Mouse (Mus musculus): ENCODE data around the gene Minos1. TPM values are rescaled to one million over a fixed set of nuclear protein-coding genes. Genes with fewer than 3 reads are reported as not detected.

The Minos1 gene
- polyA plus RNA-seq, 1 experiment from 2014 or later = 640 TPM

DNA sequence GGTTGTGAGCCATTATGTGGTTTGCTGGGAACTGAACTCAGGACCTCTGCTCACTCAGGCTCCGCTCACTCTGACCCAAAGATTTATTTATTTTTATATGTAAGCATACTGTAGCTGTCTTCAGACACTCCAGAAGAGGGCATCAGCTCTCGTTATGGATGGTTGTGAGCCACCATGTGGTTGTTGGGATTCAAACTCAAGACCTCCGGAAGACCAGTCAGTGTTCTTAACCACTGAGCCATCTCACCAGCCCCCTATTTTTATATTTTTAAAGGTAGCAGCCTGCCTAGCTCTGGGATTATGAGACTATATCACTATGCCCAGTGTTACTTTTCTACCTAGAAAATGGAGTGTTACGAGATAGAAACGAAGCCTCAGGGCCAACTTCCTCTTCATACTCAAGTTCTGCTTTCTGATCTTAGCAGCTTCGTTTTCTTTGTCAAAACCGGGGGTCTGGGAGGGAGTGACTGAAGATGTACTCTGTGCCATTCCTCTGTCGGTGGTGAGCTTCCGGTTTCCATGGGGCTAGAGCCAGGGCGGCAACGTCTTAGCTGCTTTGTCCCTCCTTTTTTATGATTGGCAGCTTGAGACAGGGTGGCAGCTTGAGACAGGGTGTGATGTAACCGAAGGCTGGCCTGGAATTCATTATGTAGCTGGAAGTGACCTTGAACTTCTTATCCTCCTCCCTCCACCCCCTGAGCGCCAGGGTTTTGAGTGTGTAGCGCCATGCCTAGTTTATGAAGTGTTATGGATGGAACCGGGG lies 38.3 kb upstream of the Minos1 start:
- no peaks in the 10 kb centered on the region for H3K9me3 ChIP-seq (replicated peaks; ENCODE audit: control insufficient read depth, low read length)
- WGBS = 58% methylated on average over 15 of the region's 15 CpGs
- no peaks in the 10 kb centered on the region for H3K36me3 ChIP-seq (ENCODE audit: control insufficient read depth, insufficient read depth)
- H3K9ac ChIP-seq (ENCODE audit: low read length) = no peak overlapping the region
- H3K4me1 ChIP-seq (ENCODE audit: control insufficient read depth, insufficient read depth, low read length) = no peaks in the 10 kb centered on the region
- no peak overlapping the region for H3K4me3 ChIP-seq (ENCODE audit: low read length)
- no peak overlapping the region for H3K4me2 ChIP-seq (ENCODE audit: low read depth, low read length)
- H3K27ac ChIP-seq (ENCODE audit: low read length) = no peak overlapping the region
- no peaks in the 10 kb centered on the region for H3K27me3 ChIP-seq (ENCODE audit: control insufficient read depth, insufficient read depth, low read length)
- no peak; the same call in 1 of the 2 replicates for ATAC-seq (replicated peaks; ENCODE audit: extremely low read depth, insufficient read depth, low FRiP score)

DNA sequence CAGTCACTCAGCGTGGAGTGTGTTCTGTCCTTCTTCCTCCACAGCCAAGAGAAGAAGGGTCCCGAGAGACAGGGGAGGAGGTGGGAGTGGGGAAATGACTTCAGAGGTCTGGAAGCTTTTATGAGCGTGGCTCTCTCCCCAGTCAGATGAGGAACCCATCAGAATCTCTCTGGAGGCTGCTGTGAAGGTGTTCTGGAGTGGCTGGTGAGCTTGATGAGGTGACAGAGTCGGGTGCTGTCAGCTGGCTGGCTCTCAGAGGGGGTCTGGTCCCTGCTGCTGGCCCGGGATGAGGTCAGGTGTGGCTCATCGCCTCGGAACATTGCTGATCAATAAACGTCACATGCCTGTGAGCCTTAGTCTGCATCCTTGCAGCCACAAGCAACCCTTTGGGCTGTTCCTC lies 36.2 kb upstream of the Minos1 start:
- no peak for ATAC-seq (replicated peaks; ENCODE audit: extremely low read depth, insufficient read depth, low FRiP score)
- Histone ChIP-seq H3K4me3 (ENCODE audit: low read length) (no peak overlapping the region), H3K27me3 (ENCODE audit: control insufficient read depth, insufficient read depth, low read length) (no peaks in the 10 kb centered on the region), H3K27ac (ENCODE audit: low read length) (no peak overlapping the region), H3K9ac (ENCODE audit: low read length) (no peak overlapping the region), H3K4me1 (ENCODE audit: control insufficient read depth, insufficient read depth, low read length) (no peaks in the 10 kb centered on the region), H3K4me2 (ENCODE audit: low read depth, low read length) (no peak overlapping the region), H3K9me3 (replicated peaks; ENCODE audit: control insufficient read depth, low read length) (no peaks in the 10 kb centered on the region), H3K36me3 (ENCODE audit: control insufficient read depth, insufficient read depth) (no peaks in the 10 kb centered on the region)
- 48% methylated on average over 8 of the region's 8 CpGs for WGBS

DNA sequence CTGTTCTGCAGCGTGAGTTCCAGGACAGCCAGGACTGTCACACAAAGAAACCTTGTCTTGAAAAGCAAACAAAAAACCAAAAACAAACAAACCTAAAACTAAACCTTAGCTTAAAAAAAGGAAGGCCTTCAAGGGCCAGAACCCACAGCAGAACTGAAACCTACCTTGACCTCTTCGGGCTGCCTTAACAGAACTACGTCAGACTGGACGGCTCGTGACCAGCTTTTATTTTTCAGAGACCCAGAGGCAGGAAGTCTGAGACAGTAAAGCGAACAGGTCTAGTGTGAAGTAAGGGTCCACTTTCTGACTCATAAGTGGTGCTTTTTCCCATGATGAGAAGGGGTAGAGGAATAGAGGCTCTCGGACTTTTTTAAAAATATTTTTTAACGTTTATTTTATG lies 35.3 kb upstream of the Minos1 start:
- no peak overlapping the region for H3K4me2 ChIP-seq (ENCODE audit: low read depth, low read length)
- 79% methylated on average over 8 of the region's 8 CpGs for WGBS
- no peak overlapping the region for H3K4me3 ChIP-seq (ENCODE audit: low read length)
- H3K36me3 ChIP-seq (ENCODE audit: control insufficient read depth, insufficient read depth) = no peaks in the 10 kb centered on the region
- H3K27me3 ChIP-seq (ENCODE audit: control insufficient read depth, insufficient read depth, low read length) = no peaks in the 10 kb centered on the region
- H3K9ac ChIP-seq (ENCODE audit: low read length) = no peak overlapping the region
- no peak for ATAC-seq (replicated peaks; ENCODE audit: extremely low read depth, insufficient read depth, low FRiP score)
- no peak overlapping the region for H3K27ac ChIP-seq (ENCODE audit: low read length)
- H3K9me3 ChIP-seq (replicated peaks; ENCODE audit: control insufficient read depth, low read length) = no peaks in the 10 kb centered on the region
- H3K4me1 ChIP-seq (ENCODE audit: control insufficient read depth, insufficient read depth, low read length) = no peaks in the 10 kb centered on the region

DNA sequence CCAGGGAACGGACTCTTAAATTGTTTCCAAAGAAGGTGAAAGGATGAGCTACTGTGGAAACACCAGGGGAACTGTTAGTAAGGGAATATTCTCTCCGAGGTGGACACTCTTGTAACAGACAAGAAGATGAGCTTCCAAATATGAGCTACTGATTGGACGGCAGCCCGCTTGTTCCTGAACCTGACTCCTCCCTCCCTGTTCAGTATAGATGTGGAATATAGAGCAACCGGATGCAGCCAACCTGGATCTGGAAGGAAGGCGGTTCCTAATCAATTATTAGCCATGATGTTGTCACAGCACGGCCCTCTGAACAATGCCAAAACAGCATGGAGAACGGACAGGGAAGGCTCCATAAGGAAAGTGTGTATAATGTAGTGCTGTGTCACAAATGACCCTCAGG lies 34.3 kb upstream of the Minos1 start:
- WGBS = 78% methylated on average over 8 of the region's 8 CpGs

DNA sequence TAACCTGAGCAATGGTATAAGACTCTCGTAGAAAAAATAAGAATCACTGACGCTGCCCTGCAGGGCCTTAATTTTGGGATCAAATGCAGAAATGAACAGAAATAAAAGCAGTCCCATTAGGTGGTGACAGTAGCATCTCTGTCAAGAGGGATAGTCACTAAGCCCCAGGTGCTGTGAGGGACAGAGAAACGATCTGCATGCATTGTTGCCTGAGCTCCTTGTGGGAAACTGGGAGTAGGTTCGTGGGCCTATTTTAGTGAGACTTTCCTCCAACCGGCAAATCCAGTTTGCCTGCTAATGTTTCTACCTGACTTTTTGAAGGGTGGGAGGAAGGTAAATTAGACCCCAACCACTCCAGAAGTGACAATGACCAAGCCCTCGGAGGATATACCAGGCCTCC lies 33.2 kb upstream of the Minos1 start:
- H3K9me3 ChIP-seq (replicated peaks; ENCODE audit: control insufficient read depth, low read length) = no peaks in the 10 kb centered on the region
- no peak overlapping the region for H3K27ac ChIP-seq (ENCODE audit: low read length)
- no peak for ATAC-seq (replicated peaks; ENCODE audit: extremely low read depth, insufficient read depth, low FRiP score)
- no peak overlapping the region for H3K4me3 ChIP-seq (ENCODE audit: low read length)
- no peaks in the 10 kb centered on the region for H3K27me3 ChIP-seq (ENCODE audit: control insufficient read depth, insufficient read depth, low read length)
- WGBS = 80% methylated on average over 6 of the region's 6 CpGs
- H3K4me1 ChIP-seq (ENCODE audit: control insufficient read depth, insufficient read depth, low read length) = no peaks in the 10 kb centered on the region
- H3K9ac ChIP-seq (ENCODE audit: low read length) = no peak overlapping the region
- H3K4me2 ChIP-seq (ENCODE audit: low read depth, low read length) = no peak overlapping the region
- no peaks in the 10 kb centered on the region for H3K36me3 ChIP-seq (ENCODE audit: control insufficient read depth, insufficient read depth)

More for the DNA sequence above, 34.3 kb upstream of the Minos1 start:
- H3K36me3 ChIP-seq (ENCODE audit: control insufficient read depth, insufficient read depth) = no peaks in the 10 kb centered on the region
- H3K27me3 ChIP-seq (ENCODE audit: control insufficient read depth, insufficient read depth, low read length) = no peaks in the 10 kb centered on the region
- no peaks in the 10 kb centered on the region for H3K9me3 ChIP-seq (replicated peaks; ENCODE audit: control insufficient read depth, low read length)
- no peak overlapping the region for H3K27ac ChIP-seq (ENCODE audit: low read length)
- ATAC-seq (replicated peaks; ENCODE audit: extremely low read depth, insufficient read depth, low FRiP score) = no peak
- no peaks in the 10 kb centered on the region for H3K4me1 ChIP-seq (ENCODE audit: control insufficient read depth, insufficient read depth, low read length)
- no peak overlapping the region for H3K9ac ChIP-seq (ENCODE audit: low read length)
- H3K4me2 ChIP-seq (ENCODE audit: low read depth, low read length) = no peak overlapping the region
- no peak overlapping the region for H3K4me3 ChIP-seq (ENCODE audit: low read length)

DNA sequence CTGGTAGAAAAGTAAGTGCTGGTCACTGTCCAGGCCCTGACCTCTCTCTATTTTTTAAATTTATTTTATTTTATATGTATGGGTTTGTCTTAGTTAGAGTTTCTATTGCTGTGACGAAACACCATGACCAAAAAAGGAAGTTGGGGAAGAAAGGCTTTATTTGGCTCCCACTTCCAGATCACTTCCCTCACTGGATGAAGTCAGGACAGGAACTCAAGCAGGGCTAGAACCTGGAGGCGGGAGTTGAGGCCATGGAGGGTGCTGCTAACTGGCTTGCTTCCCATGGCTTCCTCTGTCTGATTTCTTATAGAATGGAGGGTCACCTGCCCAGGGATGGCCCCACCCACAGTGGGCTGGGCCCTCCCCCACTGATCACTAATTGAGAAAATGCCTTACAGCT lies 30.2 kb upstream of the Minos1 start:
- Histone ChIP-seq H3K4me2 (ENCODE audit: low read depth, low read length) (no peak overlapping the region), H3K4me1 (ENCODE audit: control insufficient read depth, insufficient read depth, low read length) (no peaks in the 10 kb centered on the region)

DNA sequence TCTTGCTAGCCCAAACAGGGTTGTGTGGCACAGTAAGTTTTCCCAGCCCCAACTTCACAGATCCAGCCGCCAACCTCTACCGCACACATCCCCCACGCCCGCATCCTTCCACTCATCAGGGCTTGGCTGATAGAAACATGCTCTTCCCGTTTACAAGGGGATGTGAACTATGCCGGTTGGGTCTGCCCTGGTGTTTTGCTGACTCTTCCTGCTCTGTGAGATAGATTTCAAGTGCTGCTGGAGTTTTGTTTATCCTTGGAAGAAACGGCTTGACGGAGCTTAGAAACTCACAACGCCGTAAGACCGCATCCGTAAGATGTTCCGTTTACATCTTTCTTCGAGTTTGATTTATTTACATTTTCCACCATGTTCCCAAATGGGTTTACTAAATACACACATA lies 27.4 kb upstream of the Minos1 start:
- WGBS = 71% methylated on average over 14 of the region's 14 CpGs
- no peak overlapping the region for H3K27ac ChIP-seq (ENCODE audit: low read length)
- no peak for ATAC-seq (replicated peaks; ENCODE audit: extremely low read depth, insufficient read depth, low FRiP score)

More for the DNA sequence above, 30.2 kb upstream of the Minos1 start:
- H3K9ac ChIP-seq (ENCODE audit: low read length) = no peak overlapping the region
- H3K27me3 ChIP-seq (ENCODE audit: control insufficient read depth, insufficient read depth, low read length) = no peaks in the 10 kb centered on the region
- ATAC-seq (replicated peaks; ENCODE audit: extremely low read depth, insufficient read depth, low FRiP score) = no peak
- no peak overlapping the region for H3K27ac ChIP-seq (ENCODE audit: low read length)
- no peaks in the 10 kb centered on the region for H3K36me3 ChIP-seq (ENCODE audit: control insufficient read depth, insufficient read depth)
- H3K4me3 ChIP-seq (ENCODE audit: low read length) = no peak overlapping the region
- WGBS = 63% methylated on average over 2 of the region's 2 CpGs
- H3K9me3 ChIP-seq (replicated peaks; ENCODE audit: control insufficient read depth, low read length) = no peaks in the 10 kb centered on the region

DNA sequence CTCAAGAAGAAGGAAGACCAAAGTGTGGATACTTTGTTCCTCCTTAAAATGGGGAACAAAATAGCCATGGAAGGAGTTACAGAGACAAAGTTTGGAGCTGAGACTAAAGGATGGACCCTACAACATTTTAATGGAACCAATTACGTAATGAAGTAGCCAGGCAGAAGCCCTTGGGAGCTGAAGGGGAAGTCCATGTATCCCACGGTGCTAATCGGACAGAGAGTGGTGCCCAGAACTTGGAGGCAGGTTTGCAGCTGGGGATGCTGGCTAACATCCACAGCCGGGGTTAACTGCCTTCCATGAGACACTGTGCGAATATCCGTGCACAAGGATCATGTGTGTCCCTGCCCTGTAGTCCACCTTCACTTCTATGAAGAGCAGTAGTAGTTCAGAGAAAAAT lies 25.6 kb upstream of the Minos1 start:
- H3K4me2 ChIP-seq (ENCODE audit: low read depth, low read length) = no peak overlapping the region
- no peaks in the 10 kb centered on the region; the same call in 1 of the 2 replicates for H3K4me1 ChIP-seq (ENCODE audit: control insufficient read depth, insufficient read depth, low read length)
- WGBS = 78% methylated on average over 6 of the region's 6 CpGs

More for the DNA sequence above, 27.4 kb upstream of the Minos1 start:
- Histone ChIP-seq H3K9me3 (replicated peaks; ENCODE audit: control insufficient read depth, low read length) (no peaks in the 10 kb centered on the region), H3K27me3 (ENCODE audit: control insufficient read depth, insufficient read depth, low read length) (no peaks in the 10 kb centered on the region), H3K4me3 (ENCODE audit: low read length) (no peak overlapping the region), H3K36me3 (ENCODE audit: control insufficient read depth, insufficient read depth) (no peaks in the 10 kb centered on the region), H3K4me1 (ENCODE audit: control insufficient read depth, insufficient read depth, low read length) (no peaks in the 10 kb centered on the region; the same call in 1 of the 2 replicates), H3K4me2 (ENCODE audit: low read depth, low read length) (no peak overlapping the region), H3K9ac (ENCODE audit: low read length) (no peak overlapping the region)

DNA sequence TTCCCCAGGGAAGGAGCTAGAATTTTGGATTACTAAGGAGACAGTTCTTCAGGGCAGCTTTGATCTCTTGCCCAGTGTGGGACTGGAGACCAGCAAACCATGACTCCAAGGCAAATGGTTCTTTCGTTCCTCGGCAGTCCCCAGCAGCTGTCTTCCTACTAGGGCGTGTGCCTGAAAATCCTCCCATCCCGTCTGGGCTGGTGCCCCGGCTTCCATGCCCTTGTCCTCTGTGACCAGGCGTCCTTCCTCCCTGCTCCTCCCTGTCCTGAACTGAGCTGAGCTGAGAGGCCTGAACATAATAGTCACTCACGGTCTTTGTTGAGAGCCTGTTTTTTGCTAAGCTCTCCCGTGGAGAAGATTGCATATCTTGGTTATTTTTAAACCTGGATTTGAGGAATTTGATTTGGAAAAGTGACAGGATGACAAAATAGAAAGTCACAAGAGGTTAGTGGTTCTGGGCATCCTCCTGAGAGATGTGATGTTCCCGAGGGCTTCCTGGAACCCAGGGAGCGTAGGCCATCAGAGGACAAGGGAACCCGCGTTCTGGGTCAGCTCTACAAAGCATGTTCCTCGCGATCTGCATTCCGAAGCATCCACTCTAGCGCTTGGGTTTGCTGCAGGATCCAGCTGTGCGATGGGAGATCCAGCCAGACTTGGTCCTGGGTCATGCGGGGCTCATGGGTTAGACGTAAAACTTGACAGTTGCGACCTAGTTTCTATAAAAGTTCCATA lies 23.8 kb upstream of the Minos1 start:
- no peak overlapping the region for H3K27ac ChIP-seq (ENCODE audit: low read length)
- 60% methylated on average over 20 of the region's 20 CpGs for WGBS

More for the DNA sequence above, 25.6 kb upstream of the Minos1 start:
- no peak overlapping the region for H3K9ac ChIP-seq (ENCODE audit: low read length)
- H3K9me3 ChIP-seq (replicated peaks; ENCODE audit: control insufficient read depth, low read length) = no peaks in the 10 kb centered on the region
- no peaks in the 10 kb centered on the region for H3K36me3 ChIP-seq (ENCODE audit: control insufficient read depth, insufficient read depth)
- no peaks in the 10 kb centered on the region for H3K27me3 ChIP-seq (ENCODE audit: control insufficient read depth, insufficient read depth, low read length)
- no peak overlapping the region for H3K27ac ChIP-seq (ENCODE audit: low read length)
- no peak for ATAC-seq (replicated peaks; ENCODE audit: extremely low read depth, insufficient read depth, low FRiP score)
- no peak overlapping the region for H3K4me3 ChIP-seq (ENCODE audit: low read length)

More for the DNA sequence above, 23.8 kb upstream of the Minos1 start:
- Histone ChIP-seq H3K27me3 (ENCODE audit: control insufficient read depth, insufficient read depth, low read length) (no peaks in the 10 kb centered on the region), H3K9ac (ENCODE audit: low read length) (no peak overlapping the region), H3K4me1 (ENCODE audit: control insufficient read depth, insufficient read depth, low read length) (no peaks in the 10 kb centered on the region; the same call in 1 of the 2 replicates), H3K9me3 (replicated peaks; ENCODE audit: control insufficient read depth, low read length) (no peaks in the 10 kb centered on the region; the same call in 1 of the 2 replicates), H3K4me3 (ENCODE audit: low read length) (no peak overlapping the region), H3K36me3 (ENCODE audit: control insufficient read depth, insufficient read depth) (no peaks in the 10 kb centered on the region), H3K4me2 (ENCODE audit: low read depth, low read length) (no peak overlapping the region)
- ATAC-seq (replicated peaks; ENCODE audit: extremely low read depth, insufficient read depth, low FRiP score) = no peak
